Mouse (Mus musculus) midbrain, embryonic 16.5 days (tissue): ENCODE measurements around the gene Exosc6. TPM values are rescaled to one million over a fixed set of nuclear protein-coding genes. Genes with fewer than 3 reads are reported as not detected.
"Not testable (repeated sequence)": the region's sequence is repeated elsewhere in the genome, so short reads cannot be mapped to it uniquely, and the experiment has no call there.

Source experiments
- ATAC-seq: fragments of 200-750 bp; cut with Nextera tagmentation; 2 replicates; pipeline ENCODE4 v1.8.0; 2017; ENCODE audit warnings: moderate TSS enrichment
- H3K27ac ChIP-seq: fragments of 300-500 bp; sonication (generic); 2 replicates; pipeline ENCODE4 v1.5.1; 2014; ENCODE audit warnings: mild to moderate bottlenecking, low read length, mixed read lengths
- H3K27me3 ChIP-seq: fragments of 300-500 bp; sonication (generic); 2 replicates; pipeline ENCODE4 v1.6.1; 2014; ENCODE audit warnings: low read depth, low read length, mixed read lengths; ENCODE audit not compliant: control insufficient read depth, insufficient read depth
- H3K36me3 ChIP-seq: fragments of 300-500 bp; sonication (generic); 2 replicates; pipeline ENCODE4 v1.6.1; 2014; ENCODE audit warnings: mild to moderate bottlenecking, low read length, moderate library complexity, mixed read lengths; ENCODE audit not compliant: control insufficient read depth, insufficient read depth
- H3K4me1 ChIP-seq: fragments of 300-500 bp; sonication (generic); 2 replicates; pipeline ENCODE4 v1.6.1; 2014; ENCODE audit warnings: mild to moderate bottlenecking, low read length, mixed read lengths; ENCODE audit not compliant: control insufficient read depth, insufficient read depth
- H3K4me2 ChIP-seq: fragments of 300-500 bp; sonication (generic); 2 replicates; pipeline ENCODE4 v1.6.1; 2014; ENCODE audit warnings: mild to moderate bottlenecking, low read length, mixed read lengths
- H3K4me3 ChIP-seq: fragments of 300-500 bp; sonication (generic); 2 replicates; pipeline ENCODE4 v1.5.1; 2014; ENCODE audit warnings: low read depth, mild to moderate bottlenecking, low read length, moderate library complexity, mixed read lengths
- H3K9ac ChIP-seq: fragments of 300-500 bp; sonication (generic); 2 replicates; pipeline ENCODE4 v1.6.1; 2014; ENCODE audit warnings: low read depth, low read length, mixed read lengths
- H3K9me3 ChIP-seq: fragments of 300-500 bp; sonication (generic); replicated peaks from 2 replicates; pipeline ENCODE4 v1.6.1; 2014; ENCODE audit warnings: mild to moderate bottlenecking, low read length, mixed read lengths; ENCODE audit not compliant: control insufficient read depth, poor library complexity, severe bottlenecking
- WGBS: fragments of 180-500 bp; shearing (Covaris S2); extraction: QIAGEN DNeasy Blood & Tissue Kit; methylation state at CpG from one replicate; pipeline ENCODE4 v1.1.7; 2014; 5-methylcytosine and 5-hydroxymethylcytosine counted together
- microRNA-seq: library from miRNA; unstranded; fragments of <30 nt; microRNA quantifications from one replicate; pipeline ENCODE4, GENCODE M21; 2017
- polyA plus RNA-seq: library from polyadenylated mRNA; unstranded; fragments of >200 nt; fragmentation: Nextera tagmentation; extraction: Ambion mirVana; gene quantifications from 2 replicates; pipeline ENCODE4 v1.2.1, GENCODE M21; 2015

The Exosc6 gene
- polyA plus RNA-seq, 1 experiment from 2014 or later = not detected

- WGBS = 90% methylated on average over 5 of the region's 6 CpGs
- not testable (repeated sequence) for H3K4me2 ChIP-seq, H3K27ac ChIP-seq, H3K36me3 ChIP-seq, H3K9me3 ChIP-seq, H3K9ac ChIP-seq, H3K4me3 ChIP-seq, H3K27me3 ChIP-seq, ATAC-seq
- H3K4me1 ChIP-seq = peaks cover 14% of the 10 kb centered on the region
Measured at GRCm38 (mm10) chr8:111092326-111092725, 36.2 kb downstream of the Exosc6 start, which contains the start of gene Clec18a. Gene Clec18a (minus strand): TSS chr8:111092426.

- peak within 1 kb of the TSS; percentile 61 for H3K4me3 ChIP-seq
- peak within 1 kb of the TSS; percentile 72 for H3K9ac ChIP-seq
- 8% methylated on average over 44 of the region's 72 CpGs for WGBS
- H3K4me1 ChIP-seq = peaks cover 14% of the 10 kb centered on the region
- H3K27me3 ChIP-seq = no peaks in the 10 kb centered on the region
- peak within 1 kb of the TSS; percentile 80 for H3K27ac ChIP-seq
- H3K36me3 ChIP-seq = no peaks in the 10 kb centered on the region
- H3K9me3 ChIP-seq = no peaks in the 10 kb centered on the region
- peak; percentile 94 for ATAC-seq
- peak within 1 kb of the TSS; percentile 74 for H3K4me2 ChIP-seq
Measured at GRCm38 (mm10) chr8:111093865-111094718, 38.0 kb downstream of the Exosc6 start, which contains the start of gene Pdpr. Gene Pdpr (plus strand): TSS chr8:111094630.

- ATAC-seq = peak; percentile 61
- not testable (repeated sequence) for H3K36me3 ChIP-seq, H3K27me3 ChIP-seq, H3K9me3 ChIP-seq
- H3K27ac ChIP-seq = 0 out of 2 replicates have a peak overlapping the region, but pooled peaks have one; percentile 17
- peak overlapping the region; percentile 73 for H3K4me2 ChIP-seq
- peaks cover 14% of the 10 kb centered on the region for H3K4me1 ChIP-seq
- peak overlapping the region; percentile 61 for H3K4me3 ChIP-seq
- peak overlapping the region; percentile 69 for H3K9ac ChIP-seq
- WGBS = under 1% methylated on average over 49 of the region's 69 CpGs
Measured at GRCm38 (mm10) chr8:111094719-111095302, 38.7 kb downstream of the Exosc6 start.

Small RNA genes within 50 kb of the gene (microRNA-seq; reads per million reads assigned to microRNA genes)
- gene Gm24103 (not detected), gene Mir3473d (not detected)

Other genes starting within 250 kb of the Exosc6 start
- 72.1 and 77.4 TPM in 2 replicates for gene Cog4, start 209.7 kb upstream of the Exosc6 start, polyA plus RNA-seq
- gene Sf3b3, start 209.6 kb upstream of the Exosc6 start, polyA plus RNA-seq = 92.3 and 96.1 TPM in 2 replicates
- 6.3 and 7.3 TPM in 2 replicates for gene Fuk, start 153.9 kb upstream of the Exosc6 start, polyA plus RNA-seq
- 25.9 and 26.8 TPM in 2 replicates for gene St3gal2, start 136.4 kb upstream of the Exosc6 start, polyA plus RNA-seq
- 10.2 and 10.4 TPM in 2 replicates for gene Ddx19a, start 58.5 kb upstream of the Exosc6 start, polyA plus RNA-seq
- gene Ddx19b, start 24.6 kb upstream of the Exosc6 start, polyA plus RNA-seq = 7.2 and 7.9 TPM in 2 replicates
- 87.9 and 91.6 TPM in 2 replicates for gene Aars, start 23.2 kb upstream of the Exosc6 start, polyA plus RNA-seq
- gene Clec18a, start 36.1 kb downstream of the Exosc6 start, polyA plus RNA-seq = 0.26 and 0.47 TPM in 2 replicates
- gene Pdpr, start 38.3 kb downstream of the Exosc6 start, polyA plus RNA-seq = 7.9 and 10.1 TPM in 2 replicates
- gene Glg1, start 202.9 kb downstream of the Exosc6 start, polyA plus RNA-seq = 59.7 and 63.3 TPM in 2 replicates
- gene Rfwd3, start 243.9 kb downstream of the Exosc6 start, polyA plus RNA-seq = 20.3 and 23.0 TPM in 2 replicates